Mouse (Mus musculus) heart, embryonic 16.5 days (tissue): ENCODE data around the gene Nhlrc1. TPM values are rescaled to one million over a fixed set of nuclear protein-coding genes. Genes with fewer than 3 reads are reported as not detected.

Source experiments
- ATAC-seq: fragments of 200-750 bp; cut with Nextera tagmentation; replicated peaks from 2 replicates; pipeline ENCODE4 v1.8.0; 2017; ENCODE audit warnings: moderate number of reproducible peaks; ENCODE audit not compliant: insufficient read depth, low FRiP score; ENCODE audit errors: extremely low read depth
- H3K27ac ChIP-seq: fragments of 300-500 bp; sonication (generic); 2 replicates; pipeline ENCODE4 v1.5.1; 2014; ENCODE audit warnings: mild to moderate bottlenecking, low read length, control low read depth, moderate library complexity
- H3K27me3 ChIP-seq: fragments of 300-500 bp; sonication (generic); 2 replicates; pipeline ENCODE4 v1.6.1; 2014; ENCODE audit warnings: low read length, mixed read lengths; ENCODE audit not compliant: control insufficient read depth, insufficient read depth
- H3K36me3 ChIP-seq: fragments of 300-500 bp; sonication (generic); 2 replicates; pipeline ENCODE4 v1.6.1; 2014; ENCODE audit not compliant: control insufficient read depth, insufficient read depth
- H3K4me1 ChIP-seq: fragments of 300-500 bp; sonication (generic); 2 replicates; pipeline ENCODE4 v1.6.1; 2014; ENCODE audit warnings: low read length, mixed read lengths; ENCODE audit not compliant: control insufficient read depth, insufficient read depth
- H3K4me2 ChIP-seq: fragments of 300-500 bp; sonication (generic); 2 replicates; pipeline ENCODE4 v1.6.1; 2014; ENCODE audit warnings: low read depth, mild to moderate bottlenecking, control low read depth, low read length
- H3K4me3 ChIP-seq: fragments of 300-500 bp; sonication (generic); 2 replicates; pipeline ENCODE4 v1.5.1; 2014; ENCODE audit warnings: mild to moderate bottlenecking, control low read depth, low read length
- H3K9ac ChIP-seq: fragments of 300-500 bp; sonication (generic); 2 replicates; pipeline ENCODE4 v1.6.1; 2014; ENCODE audit warnings: low read length, control low read depth
- H3K9me3 ChIP-seq: fragments of 300-500 bp; sonication (generic); replicated peaks from 2 replicates; pipeline ENCODE4 v1.6.1; 2016; ENCODE audit warnings: low read length; ENCODE audit not compliant: control insufficient read depth
- WGBS: fragments of 180-500 bp; shearing (Covaris S2); extraction: QIAGEN DNeasy Blood & Tissue Kit; methylation state at CpG from one replicate; pipeline ENCODE4 v1.1.7; 2014; 5-methylcytosine and 5-hydroxymethylcytosine counted together
- polyA plus RNA-seq: library from polyadenylated mRNA; unstranded; fragments of >200 nt; fragmentation: Nextera tagmentation; extraction: Ambion mirVana; gene quantifications from 2 replicates; pipeline ENCODE4 v1.2.1, GENCODE M21; 2015

Nhlrc1 gene
- polyA plus RNA-seq, 1 experiment from 2014 or later = 4.4 TPM

GRCm38 (mm10) chr13:46970286-46970945, 44.2 kb downstream of the Nhlrc1 start:
- no peaks in the 10 kb centered on the region for H3K27me3 ChIP-seq
- no peak overlapping the region for H3K4me2 ChIP-seq
- H3K9me3 ChIP-seq = no peaks in the 10 kb centered on the region
- no peak overlapping the region for H3K9ac ChIP-seq
- H3K4me1 ChIP-seq = peaks cover 2% of the 10 kb centered on the region; the same call in 1 of the 2 replicates
- no peak overlapping the region for H3K4me3 ChIP-seq
- 59% methylated on average over 10 of the region's 10 CpGs for whole genome bisulfite sequencing
- H3K27ac ChIP-seq = no peak overlapping the region
- ATAC-seq = no peak
- H3K36me3 ChIP-seq = no peaks in the 10 kb centered on the region

DNA sequence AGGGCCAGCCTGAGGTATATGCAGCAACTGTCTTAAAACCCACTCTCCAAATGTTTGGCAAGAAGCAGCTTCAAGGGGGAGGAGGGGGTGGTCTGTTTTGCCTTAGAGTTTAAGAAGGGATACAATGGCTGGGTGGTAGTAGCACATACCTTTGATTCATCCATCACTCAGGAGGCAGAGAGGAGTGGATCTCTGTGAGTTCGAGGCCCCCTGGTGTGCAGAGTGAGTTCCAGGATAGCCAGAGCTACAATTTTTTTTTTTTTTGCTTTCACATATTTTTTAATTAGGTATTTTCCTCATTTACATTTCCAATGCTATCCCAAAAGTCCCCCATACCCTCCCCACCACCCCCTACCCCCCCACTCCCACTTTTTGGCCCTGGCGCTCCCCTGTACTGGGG, 46.0 kb downstream of the Nhlrc1 start:
- Histone ChIP-seq H3K4me3 (no peak overlapping the region), H3K9ac (no peak overlapping the region), H3K27ac (no peak overlapping the region), H3K9me3 (peaks cover 4% of the 10 kb centered on the region), H3K36me3 (no peaks in the 10 kb centered on the region), H3K4me2 (no peak overlapping the region), H3K4me1 (no peaks in the 10 kb centered on the region), H3K27me3 (no peaks in the 10 kb centered on the region)
- 80% methylated on average over 2 of the region's 2 CpGs for WGBS
- ATAC-seq = no peak

- Histone ChIP-seq H3K36me3 (no peaks in the 10 kb centered on the region), H3K4me2 (no peak overlapping the region), H3K27ac (no peak overlapping the region), H3K27me3 (no peaks in the 10 kb centered on the region), H3K4me1 (no peaks in the 10 kb centered on the region), H3K9ac (no peak overlapping the region), H3K9me3 (peaks cover 4% of the 10 kb centered on the region), H3K4me3 (no peak overlapping the region)
- no peak for ATAC-seq
- WGBS = 67% methylated on average over 4 of the region's 4 CpGs
These were observed 47.3 kb downstream of the Nhlrc1 start for GRCm38 (mm10) chr13:46967308-46967707.

Other genes starting within 250 kb of the Nhlrc1 start
- gene Kif13a, start 85.0 kb downstream of the Nhlrc1 start, polyA plus RNA-seq = 17.8 and 30.0 TPM in 2 replicates
- gene Kdm1b, start 28.6 kb upstream of the Nhlrc1 start, polyA plus RNA-seq = 7.8 and 9.9 TPM in 2 replicates
- gene Tpmt, start 29.9 kb upstream of the Nhlrc1 start, polyA plus RNA-seq = 10.1 and 12.9 TPM in 2 replicates
- 129 and 131 TPM in 2 replicates for gene Dek, start 91.4 kb upstream of the Nhlrc1 start, polyA plus RNA-seq
- gene Rnf144b, start 107.8 kb upstream of the Nhlrc1 start, polyA plus RNA-seq = 1.5 and 1.6 TPM in 2 replicates